Mouse (Mus musculus) liver, embryonic 14.5 days (tissue): ENCODE measurements around the gene Cers5. TPM values are rescaled to one million over a fixed set of nuclear protein-coding genes. Genes with fewer than 3 reads are reported as not detected.
A peak's percentile ranks its signal among the peaks of the same experiment; 100 is the strongest.
"Not testable (repeated sequence)": the region's sequence is repeated elsewhere in the genome, so short reads cannot be mapped to it uniquely, and the experiment has no call there.

Experiments
- ATAC-seq: fragments of 200-750 bp; cut with Nextera tagmentation; 2 replicates; pipeline ENCODE4 v1.8.0; 2017; ENCODE audit warnings: moderate number of reproducible peaks, mild to moderate bottlenecking, moderate library complexity; ENCODE audit not compliant: insufficient read depth
- DNase-seq, 3 experiments: peaks; one replicate each; pipeline ENCODE4 v3.0.0-alpha.2; 2012 to 2013; ENCODE audit warnings: low read depth in 3 of 3, low spot score in 3 of 3
- H3K27ac ChIP-seq: fragments of 300-500 bp; sonication (generic); 2 replicates; pipeline ENCODE4 v1.5.1; 2014; ENCODE audit warnings: moderate library complexity, mild to moderate bottlenecking, control low read depth, inconsistent platforms
- H3K27me3 ChIP-seq: fragments of 300-500 bp; sonication (generic); 2 replicates; pipeline ENCODE4 v1.6.1; 2014; ENCODE audit warnings: mild to moderate bottlenecking, low read length, moderate library complexity; ENCODE audit not compliant: control insufficient read depth, insufficient read depth
- H3K36me3 ChIP-seq: fragments of 300-500 bp; sonication (generic); replicated peaks from 2 replicates; pipeline ENCODE4 v1.6.1; 2014; ENCODE audit warnings: low read depth; ENCODE audit not compliant: control insufficient read depth, insufficient read depth
- H3K4me1 ChIP-seq, 2 experiments: fragments of 200-500 bp in 1 of 2; fragments of 300-500 bp in 1 of 2; sonication (generic) in 1 of 2; replicated peaks; 2 replicates each; pipeline ENCODE4 v1.6.1; 2012 to 2014; ENCODE audit warnings: antibody characterized with exemption in 1 of 2, inconsistent platforms in 1 of 2, low read length in 1 of 2; ENCODE audit not compliant: control insufficient read depth in 2 of 2, insufficient read depth in 2 of 2
- H3K4me2 ChIP-seq: fragments of 300-500 bp; sonication (generic); 2 replicates; pipeline ENCODE4 v1.6.1; 2014; ENCODE audit warnings: low read depth, mild to moderate bottlenecking, control low read depth, moderate library complexity
- H3K4me3 ChIP-seq, 2 experiments: fragments of 200-500 bp in 1 of 2; fragments of 300-500 bp in 1 of 2; sonication (generic) in 1 of 2; 2 replicates each; pipeline ENCODE4 v1.5.1; 2012 to 2014; ENCODE audit warnings: low read depth in 2 of 2, low read length in 2 of 2, mild to moderate bottlenecking in 2 of 2, control low read depth in 1 of 2, inconsistent platforms in 1 of 2, moderate library complexity in 1 of 2; ENCODE audit not compliant: insufficient read depth in 1 of 2
- H3K9ac ChIP-seq: fragments of 300-500 bp; sonication (generic); replicated peaks from 2 replicates; pipeline ENCODE4 v1.6.1; 2014; ENCODE audit warnings: mild to moderate bottlenecking, control low read depth, moderate library complexity
- H3K9me3 ChIP-seq: fragments of 300-500 bp; sonication (generic); 2 replicates; pipeline ENCODE4 v1.6.1; 2016; ENCODE audit warnings: low read length, mixed read lengths; ENCODE audit not compliant: control insufficient read depth
- CTCF ChIP-seq: IDR thresholded peaks from 2 replicates; pipeline ENCODE4 v1.5.1; 2016; ENCODE audit warnings: antibody characterized with exemption, low read depth, control low read depth
- EP300 ChIP-seq: IDR thresholded peaks from 2 replicates; pipeline ENCODE4 v1.6.1; 2016; ENCODE audit warnings: antibody characterized with exemption, low read depth
- WGBS: fragments of 180-500 bp; shearing (Covaris S2); extraction: QIAGEN DNeasy Blood & Tissue Kit; methylation state at CpG from one replicate; pipeline ENCODE4 v1.1.7; 2014; ENCODE audit not compliant: insufficient replicate concordance; 5-methylcytosine and 5-hydroxymethylcytosine counted together
- polyA plus RNA-seq, 2 experiments: library from polyadenylated mRNA; depleted of rRNA in 1 of 2; stranded (reverse) in 1 of 2; unstranded in 1 of 2; fragments of >200 nt; fragmentation: Nextera tagmentation in 1 of 2; extraction: Ambion mirVana in 1 of 2; gene quantifications; 2 replicates each; pipeline versions ENCODE4 v1.2.1 to v1.2.3; 2012 to 2014

The Cers5 gene
- polyA plus RNA-seq, 2 experiments: 5.4 to 7.7 TPM

- H3K27ac ChIP-seq: no peak overlapping the region
Observed at GRCm38 (mm10) chr15:99731678-99732077, 41.0 kb downstream of the Cers5 start.

GRCm38 (mm10) chr15:99731167-99731566 lies 41.5 kb downstream of the Cers5 start:
- H3K9ac ChIP-seq: no peak overlapping the region
- H3K4me1 ChIP-seq: peaks cover 2 to 4% of the 10 kb centered on the region in 2 experiments; a peak in 2 of 4 replicates
- WGBS: 78% methylated on average over 2 of the region's 2 CpGs
- H3K27me3 ChIP-seq: no peaks in the 10 kb centered on the region
- no peak for TF ChIP-seq EP300
- no peak for TF ChIP-seq CTCF
- no peaks in the 10 kb centered on the region for H3K9me3 ChIP-seq
- no peak overlapping the region for H3K4me3 ChIP-seq
- H3K36me3 ChIP-seq: peaks cover 11% of the 10 kb centered on the region
- H3K4me2 ChIP-seq: no peak overlapping the region
- H3K27ac ChIP-seq: no peak overlapping the region
- no peak for DNase-seq
- no peak for ATAC-seq

More at GRCm38 (mm10) chr15:99731678-99732077, 41.0 kb downstream of the Cers5 start:
- Histone ChIP-seq H3K9me3 (no peaks in the 10 kb centered on the region), H3K9ac (no peak overlapping the region), H3K4me2 (no peak overlapping the region), H3K4me3 (no peak overlapping the region), H3K4me1 (peaks cover 0 to under 1% of the 10 kb centered on the region in 2 experiments; a peak in 2 of 4 replicates), H3K27me3 (no peaks in the 10 kb centered on the region), H3K36me3 (peaks cover 11% of the 10 kb centered on the region)
- TF ChIP-seq EP300 (no peak), CTCF (no peak)
- WGBS: 80% methylated on average over 3 of the region's 3 CpGs
- no peak for DNase-seq
- no peak for ATAC-seq

GRCm38 (mm10) chr15:99729056-99729783 lies 43.5 kb downstream of the Cers5 start:
- ATAC-seq (no peak), DNase-seq (no peak)
- no peaks in the 10 kb centered on the region for H3K27me3 ChIP-seq
- TF ChIP-seq CTCF (peak; percentile 46; the same call in 1 of the 2 replicates), EP300 (no peak)
- 93% methylated on average over 3 of the region's 4 CpGs for WGBS
- H3K9me3 ChIP-seq: no peaks in the 10 kb centered on the region
- peaks cover 2 to 9% of the 10 kb centered on the region in 2 experiments; a peak in 2 of 4 replicates for H3K4me1 ChIP-seq
- H3K9ac ChIP-seq: no peak overlapping the region
- no peak overlapping the region for H3K27ac ChIP-seq
- H3K36me3 ChIP-seq: peaks cover 11% of the 10 kb centered on the region
- H3K4me2 ChIP-seq: no peak overlapping the region
- no peak overlapping the region for H3K4me3 ChIP-seq

GRCm38 (mm10) chr15:99728211-99728610 lies 44.5 kb downstream of the Cers5 start:
- 82% methylated on average over 5 of the region's 5 CpGs for WGBS
- DNase-seq: no peak
- H3K36me3 ChIP-seq: peaks cover 11% of the 10 kb centered on the region
- no peak overlapping the region for H3K4me3 ChIP-seq
- no peak overlapping the region for H3K9ac ChIP-seq
- H3K9me3 ChIP-seq: no peaks in the 10 kb centered on the region
- no peak overlapping the region for H3K27ac ChIP-seq
- no peak overlapping the region for H3K4me2 ChIP-seq
- TF ChIP-seq CTCF: no peak
- no peak for TF ChIP-seq EP300
- H3K4me1 ChIP-seq: peaks cover 2 to 15% of the 10 kb centered on the region in 2 experiments; a peak in 2 of 4 replicates
- no peaks in the 10 kb centered on the region for H3K27me3 ChIP-seq
- no peak for ATAC-seq

GRCm38 (mm10) chr15:99727525-99727924 lies 45.2 kb downstream of the Cers5 start:
- H3K4me2 ChIP-seq: no peak overlapping the region
- DNase-seq (no peak), ATAC-seq (no peak)
- peaks cover 11% of the 10 kb centered on the region for H3K36me3 ChIP-seq
- WGBS: 86% methylated on average over 12 of the region's 12 CpGs
- no peaks in the 10 kb centered on the region for H3K9me3 ChIP-seq
- no peaks in the 10 kb centered on the region for H3K27me3 ChIP-seq
- no peak for TF ChIP-seq CTCF
- peaks cover 2 to 15% of the 10 kb centered on the region in 2 experiments; a peak in 2 of 4 replicates for H3K4me1 ChIP-seq
- no peak overlapping the region for H3K9ac ChIP-seq
- H3K4me3 ChIP-seq: no peak overlapping the region
- no peak overlapping the region for H3K27ac ChIP-seq

GRCm38 (mm10) chr15:99727039-99727438 lies 45.6 kb downstream of the Cers5 start:
- not testable (repeated sequence) for H3K4me3 ChIP-seq, H3K9ac ChIP-seq, H3K27me3 ChIP-seq, DNase-seq, ATAC-seq, H3K9me3 ChIP-seq, H3K4me2 ChIP-seq, H3K27ac ChIP-seq
- WGBS: 75% methylated on average over 4 of the region's 5 CpGs
- H3K4me1 ChIP-seq: peaks cover 2 to 15% of the 10 kb centered on the region in 2 experiments; a peak in 2 of 4 replicates
- peaks cover 11% of the 10 kb centered on the region for H3K36me3 ChIP-seq
